ENCODE assay signal across 8 mouse cellular contexts in the genomic region with DNA sequence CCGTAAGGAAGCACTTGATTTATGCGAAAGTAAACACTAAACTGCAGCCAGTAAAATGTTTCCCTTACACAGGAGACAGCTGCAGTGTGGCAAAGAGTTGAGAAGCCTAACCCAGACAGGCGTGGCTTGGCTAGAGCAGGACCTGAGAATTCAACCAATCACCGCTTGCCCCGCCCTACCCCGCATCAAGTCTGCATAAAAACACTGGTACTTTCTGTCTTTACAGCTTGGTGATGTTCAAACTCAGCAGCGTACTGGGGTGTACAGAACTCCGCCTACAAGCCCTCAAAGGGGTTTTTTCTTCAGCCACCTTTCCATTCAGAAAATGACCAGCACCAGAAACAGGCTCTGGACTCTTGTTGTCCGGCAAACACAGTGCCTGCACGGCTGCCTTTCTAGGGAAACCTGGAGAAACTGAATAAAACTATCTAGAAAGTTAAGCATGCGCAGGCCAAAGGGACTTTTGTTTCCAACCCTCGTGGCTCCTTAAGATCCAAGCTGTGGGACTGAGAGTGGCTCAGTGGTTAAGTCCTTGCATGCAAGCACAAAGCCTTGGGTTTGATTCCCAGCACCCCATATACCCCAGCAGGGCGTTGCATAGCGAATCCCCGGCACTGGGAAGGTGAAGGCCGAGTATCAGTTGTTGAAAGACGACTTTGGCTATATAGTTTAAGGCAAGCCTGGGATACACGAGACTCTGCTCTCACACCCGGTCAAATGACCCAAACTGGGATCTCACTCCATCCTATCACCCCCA. TPM values are rescaled to one million over a fixed set of nuclear protein-coding genes. Genes with fewer than 3 reads are reported as not detected.
A peak's percentile ranks its signal among the peaks of the same experiment; 100 is the strongest.
DNase-seq lines count a peak whose midpoint lies in the region; ATAC-seq and TF ChIP-seq lines count a peak whose summit lies in the region.

No protein-coding gene starts in this region.

- H3ac ChIP-seq in C2C12 (ENCODE audit: control insufficient read depth, insufficient read length, low read depth): peak overlapping the region; percentile 76

- ATAC-seq in lung, embryonic 14.5 days (ENCODE audit: insufficient read depth): peak; percentile 76

- peak overlapping the region; percentile 53 for H3K4me3 ChIP-seq in C2C12 (ENCODE audit: insufficient read depth, poor library complexity, severe bottlenecking)
- H3K4me3 ChIP-seq in heart, adult 2 months: peak overlapping the region; percentile 82
- peak overlapping the region; percentile 62 for H3K4me3 ChIP-seq in kidney, adult 2 months (ENCODE audit: insufficient read depth, low read depth, low read length)
- H3K4me3 ChIP-seq in lung, embryonic 14.5 days (ENCODE audit: low read depth, low read length): peak overlapping the region; percentile 74

- TF ChIP-seq CTCF in C2C12 (IDR thresholded peaks at IDR 0.05; ENCODE audit: control insufficient read depth, insufficient read depth, insufficient read length): no peak
- TF ChIP-seq CTCF in heart, adult 2 months (IDR thresholded peaks at IDR 0.05): no peak
- no peak for TF ChIP-seq CTCF in kidney, adult 2 months (conservative IDR thresholded peaks at IDR 0.05; ENCODE audit: insufficient read depth, insufficient read length, low read depth, low read length)
- no peak for TF ChIP-seq CTCF in lung, embryonic 14.5 days (IDR thresholded peaks at IDR 0.05; ENCODE audit: low read depth)

- TF ChIP-seq EP300 in heart, adult 2 months (IDR thresholded peaks at IDR 0.05; ENCODE audit: insufficient read depth, low read depth, low read length): no peak

- peak; percentile 91 for DNase-seq in ZHBTc4 (ENCODE audit: low read depth, low spot score)
- DNase-seq in embryo, embryonic 11 days: peak; percentile 67
- peak; percentile 68 to 76 for DNase-seq in heart, adult 2 months
- DNase-seq in kidney, adult 2 months: peak; percentile 86
- DNase-seq in lung, embryonic 14.5 days: peak; percentile 86
- DNase-seq in ovary, postnatal 14 days (ENCODE audit: low spot score): peak; percentile 45
- DNase-seq in right cerebral cortex, postnatal 14 days: no peak

- no peaks in the 10 kb centered on the region for H3K4me1 ChIP-seq in heart, adult 2 months (ENCODE audit: control insufficient read depth, insufficient read depth, low read length)
- 0 out of 2 replicates have a peak, but pooled peaks cover 3% of the 10 kb centered on the region for H3K4me1 ChIP-seq in kidney, adult 2 months (ENCODE audit: control insufficient read depth, insufficient read depth, low read length)
- H3K4me1 ChIP-seq in lung, embryonic 14.5 days (ENCODE audit: insufficient read depth): 0 out of 2 replicates have a peak, but pooled peaks cover 9% of the 10 kb centered on the region

- 0 out of 2 replicates have a peak overlapping the region, but pooled peaks have one; percentile 4 for H3K27ac ChIP-seq in heart, adult 2 months
- H3K27ac ChIP-seq in kidney, adult 2 months (ENCODE audit: insufficient read depth, low read depth, low read length): no peak overlapping the region
- peak overlapping the region; percentile 83 for H3K27ac ChIP-seq in lung, embryonic 14.5 days (ENCODE audit: low read depth)

- no peaks in the 10 kb centered on the region for H3K9me3 ChIP-seq in lung, embryonic 14.5 days (ENCODE audit: low read depth, low read length)

- H3K79me2 ChIP-seq in C2C12 (ENCODE audit: control insufficient read depth, insufficient read depth): no peaks in the 10 kb centered on the region
- no peaks in the 10 kb centered on the region for H3K79me2 ChIP-seq in heart, adult 2 months (replicated peaks; ENCODE audit: control insufficient read depth, insufficient read depth, low read length)

- H3K36me3 ChIP-seq in C2C12 (ENCODE audit: control insufficient read depth, insufficient read depth): no peaks in the 10 kb centered on the region
- no peaks in the 10 kb centered on the region for H3K36me3 ChIP-seq in heart, adult 2 months (ENCODE audit: control insufficient read depth, insufficient read depth, low read length)
- H3K36me3 ChIP-seq in kidney, adult 2 months (ENCODE audit: control insufficient read depth, insufficient read depth, low read length): no peaks in the 10 kb centered on the region
- no peaks in the 10 kb centered on the region for H3K36me3 ChIP-seq in lung, embryonic 14.5 days (ENCODE audit: insufficient read depth)

- intact Hi-C loops in heart, adult 2 months (cut with DNase I): no loop called here

- 43% methylated on average over 19 of the region's 19 CpGs for WGBS in heart, adult 2 months
- 25% methylated on average over 19 of the region's 19 CpGs for WGBS in kidney, adult 2 months
- 19% methylated on average over 19 of the region's 19 CpGs for WGBS in lung, embryonic 14.5 days

- H3K79me3 ChIP-seq in C2C12 (ENCODE audit: low read depth): no peaks in the 10 kb centered on the region

- peak overlapping the region; percentile 99 for H3K4me2 ChIP-seq in lung, embryonic 14.5 days

- peak overlapping the region; percentile 70 for H3K9ac ChIP-seq in heart, adult 2 months (ENCODE audit: low read depth, low read length)
- peak overlapping the region; percentile 67 for H3K9ac ChIP-seq in lung, embryonic 14.5 days

- TF ChIP-seq POLR2A in heart, adult 2 months (IDR thresholded peaks at IDR 0.05; ENCODE audit: insufficient read depth, low read depth, low read length): peak; percentile 44; the same call in 1 of the 2 replicates
- no peak for TF ChIP-seq POLR2A in kidney, adult 2 months (IDR thresholded peaks at IDR 0.05; ENCODE audit: low read depth, low read length)

- H3K27me3 ChIP-seq in C2C12 (ENCODE audit: control insufficient read depth, insufficient read depth, insufficient read length): no peaks in the 10 kb centered on the region
- H3K27me3 ChIP-seq in heart, adult 2 months (ENCODE audit: control insufficient read depth, insufficient read depth, low read length): no peaks in the 10 kb centered on the region
- H3K27me3 ChIP-seq in kidney, adult 2 months (replicated peaks; ENCODE audit: control insufficient read depth, insufficient read depth, low read length): no peaks in the 10 kb centered on the region
- no peaks in the 10 kb centered on the region for H3K27me3 ChIP-seq in lung, embryonic 14.5 days (ENCODE audit: insufficient read depth, low read length)

TF ChIP-seq in C2C12, 6 proteins besides CTCF, POLR2A, EP300 and RAD21:
- TF ChIP-seq MYOG (IDR thresholded peaks at IDR 0.05; ENCODE audit: control insufficient read depth, extremely low read depth, insufficient read length) (no peak), MYOD1 (IDR thresholded peaks at IDR 0.05; ENCODE audit: control insufficient read depth, insufficient read length, low read depth) (peak; percentile 45), MAX (IDR thresholded peaks at IDR 0.05) (no peak), FOSL1 (IDR thresholded peaks at IDR 0.05; ENCODE audit: insufficient read depth, low read length, poor library complexity, severe bottlenecking) (no peak), USF1 (IDR thresholded peaks at IDR 0.05; ENCODE audit: low read depth) (no peak), CEBPB (IDR thresholded peaks at IDR 0.05; ENCODE audit: low read depth) (no peak)

RNA-seq across cellular contexts. Expression of a gene that starts 0.9 kb away (rescaled TPM):
- 2.2 TPM for polyA plus RNA-seq in C2C12 (2012; fragmentation: generic; extraction: Trizol)
- total RNA-seq in heart, adult 2 months (2021): 1 to 10 TPM; 2.1 to 2.6 TPM
- 2.1 and 3.0 TPM in 2 replicates for polyA plus RNA-seq in heart, adult 2 months (2012; rRNA removed)
- 11.2 and 13.6 TPM in 2 replicates for polyA plus RNA-seq in kidney, adult 2 months (2012; rRNA removed)
- 18.7 and 18.9 TPM in 2 replicates for polyA plus RNA-seq in lung, embryonic 14.5 days (2014; fragmentation: Nextera tagmentation; extraction: Ambion mirVana)

RNA-seq across cellular contexts. Expression of a gene that starts 7.7 kb away (rescaled TPM):
- 44.6 TPM for polyA plus RNA-seq in C2C12 (2012; fragmentation: generic; extraction: Trizol)
- 100 to 1,000 TPM; 129 to 131 TPM for total RNA-seq in heart, adult 2 months (2021)
- polyA plus RNA-seq in heart, adult 2 months (2012; rRNA removed): 52.2 and 94.2 TPM in 2 replicates
- 53.3 and 74.1 TPM in 2 replicates for polyA plus RNA-seq in kidney, adult 2 months (2012; rRNA removed)
- polyA plus RNA-seq in lung, embryonic 14.5 days (2014; fragmentation: Nextera tagmentation; extraction: Ambion mirVana): 147 and 163 TPM in 2 replicates

RNA-seq across cellular contexts. Expression of a gene that starts 22.5 kb away (rescaled TPM):
- not detected for polyA plus RNA-seq in C2C12 (2012; fragmentation: generic; extraction: Trizol)
- total RNA-seq in heart, adult 2 months (2021): not detected
- not detected in 2 replicates for polyA plus RNA-seq in heart, adult 2 months (2012; rRNA removed)
- 0.06 TPM in 1 of 2 replicates, not detected in the other for polyA plus RNA-seq in kidney, adult 2 months (2012; rRNA removed)
- 5.3 and 6.6 TPM in 2 replicates for polyA plus RNA-seq in lung, embryonic 14.5 days (2014; fragmentation: Nextera tagmentation; extraction: Ambion mirVana)

RNA-seq across cellular contexts. Expression of a gene that starts 56.2 kb away (rescaled TPM):
- polyA plus RNA-seq in C2C12 (2012; fragmentation: generic; extraction: Trizol): 1.1 TPM
- 1 to 10 TPM; 2.7 to 2.9 TPM for total RNA-seq in heart, adult 2 months (2021)
- 2.1 and 2.9 TPM in 2 replicates for polyA plus RNA-seq in heart, adult 2 months (2012; rRNA removed)
- 6.0 and 6.9 TPM in 2 replicates for polyA plus RNA-seq in kidney, adult 2 months (2012; rRNA removed)
- 7.0 and 7.3 TPM in 2 replicates for polyA plus RNA-seq in lung, embryonic 14.5 days (2014; fragmentation: Nextera tagmentation; extraction: Ambion mirVana)

RNA-seq across cellular contexts. Expression of a gene that starts 59.3 kb away (rescaled TPM):
- polyA plus RNA-seq in C2C12 (2012; fragmentation: generic; extraction: Trizol): 4.0 TPM
- total RNA-seq in heart, adult 2 months (2021): 1 to 10 TPM; 1.8 to 2.0 TPM
- polyA plus RNA-seq in heart, adult 2 months (2012; rRNA removed): 1.8 and 3.2 TPM in 2 replicates
- polyA plus RNA-seq in kidney, adult 2 months (2012; rRNA removed): 2.9 and 3.3 TPM in 2 replicates
- 8.7 and 9.8 TPM in 2 replicates for polyA plus RNA-seq in lung, embryonic 14.5 days (2014; fragmentation: Nextera tagmentation; extraction: Ambion mirVana)
